Mouse (Mus musculus) spleen, adult 18-20 months (tissue): ENCODE results near the gene Olfr877.

ENCODE experiments used
- DNase-seq, 2 experiments: peaks; one replicate each; pipeline ENCODE4 v3.0.0; 2022; ENCODE audit warnings: mixed read lengths in 2 of 2

The Olfr877 gene

GRCm38 (mm10) chr9:37853969-37854368 is at the start of gene Olfr877:
Gene Olfr877, plus strand, starts transcription at chr9:37854269.
- no peak for DNase-seq

- DNase-seq: no peak
Observed at GRCm38 (mm10) chr9:37807235-37807634, 46.8 kb upstream of the Olfr877 start.

- no peak for DNase-seq
Observed at GRCm38 (mm10) chr9:37808456-37808855, 45.6 kb upstream of the Olfr877 start.

GRCm38 (mm10) chr9:37808976-37809375 is 45.1 kb upstream of the Olfr877 start:
- no peak for DNase-seq

- no peak for DNase-seq
Observed at GRCm38 (mm10) chr9:37814696-37815095, 39.4 kb upstream of the Olfr877 start.

GRCm38 (mm10) chr9:37829881-37830280 is 24.2 kb upstream of the Olfr877 start:
- DNase-seq: no peak

GRCm38 (mm10) chr9:37833341-37833740 is 20.7 kb upstream of the Olfr877 start:
- DNase-seq: no peak

- no peak for DNase-seq
Observed at GRCm38 (mm10) chr9:37849267-37849666, 4.8 kb upstream of the Olfr877 start.

GRCm38 (mm10) chr9:37863325-37863724 is 9.3 kb downstream of the Olfr877 start:
- DNase-seq: no peak

GRCm38 (mm10) chr9:37870246-37870645 is 16.2 kb downstream of the Olfr877 start:
- no peak for DNase-seq

- no peak for DNase-seq
Observed at GRCm38 (mm10) chr9:37871097-37871496, 17.0 kb downstream of the Olfr877 start.

GRCm38 (mm10) chr9:37871536-37871935 is 17.5 kb downstream of the Olfr877 start:
- DNase-seq: no peak

GRCm38 (mm10) chr9:37890960-37891359 is 36.9 kb downstream of the Olfr877 start:
- DNase-seq: no peak

GRCm38 (mm10) chr9:37896661-37897060 is 42.6 kb downstream of the Olfr877 start, which contains the start of gene Olfr145:
Gene Olfr145, plus strand, starts transcription at chr9:37896724.
- no peak for DNase-seq

GRCm38 (mm10) chr9:37905555-37905954 is 51.5 kb downstream of the Olfr877 start:
- DNase-seq: no peak
